Mouse (Mus musculus): ENCODE measurements around the gene Top1.

GRCm38 (mm10) chr2:160667259-160667658 lies 21.6 kb downstream of the Top1 start:
- TF ChIP-seq CTCF (IDR thresholded peaks at IDR 0.05; ENCODE audit: low read depth, low read length) (no peak), POLR2A (IDR thresholded peaks at IDR 0.05; ENCODE audit: insufficient read depth, low read length) (no peak), EP300 (IDR thresholded peaks at IDR 0.05; ENCODE audit: insufficient read depth, low read depth, low read length) (no peak)

Data from ES-Bruce4 (cell line).